Mouse (Mus musculus) megakaryocyte-erythroid progenitor cell, adult 5-6 weeks (primary cell): ENCODE results near the gene Smarca2. TPM values are rescaled to one million over a fixed set of nuclear protein-coding genes. Genes with fewer than 3 reads are reported as not detected.
"Not testable (repeated sequence)": the region's sequence is repeated elsewhere in the genome, so short reads cannot be mapped to it uniquely, and the experiment has no call there.

ENCODE experiments used
- ATAC-seq: replicated peaks from 2 replicates; pipeline ENCODE4 v1.8.0; 2016; ENCODE audit warnings: mild to moderate bottlenecking, inconsistent platforms; ENCODE audit not compliant: severe bottlenecking, poor library complexity, low FRiP score, low TSS enrichment
- total RNA-seq, 2 experiments: library from RNA; stranded (forward) in 1 of 2; stranded (reverse) in 1 of 2; fragments of 200-1000, 215-1000 nt in 1 of 2; fragments of >200 nt in 1 of 2; fragmentation: Nextera tagmentation in 1 of 2; gene quantifications; 2 replicates each; pipeline ENCODE4 v1.2.3; 2014 to 2017

Smarca2 gene
- total RNA-seq, 2 experiments from 2014 or later: 37.5 to 38.6 TPM

- no peak for ATAC-seq
These were observed 129.9 kb downstream of the Smarca2 start for GRCm38 (mm10) chr19:26734704-26735109.

GRCm38 (mm10) chr19:26745021-26745420 lies 140.2 kb downstream of the Smarca2 start:
- not testable (repeated sequence) for ATAC-seq

GRCm38 (mm10) chr19:26745567-26745966 lies 140.7 kb downstream of the Smarca2 start:
- no peak for ATAC-seq

GRCm38 (mm10) chr19:26746290-26746689 lies 141.4 kb downstream of the Smarca2 start:
- no peak for ATAC-seq

GRCm38 (mm10) chr19:26746709-26747467 lies 142.0 kb downstream of the Smarca2 start:
- ATAC-seq: no peak

DNA sequence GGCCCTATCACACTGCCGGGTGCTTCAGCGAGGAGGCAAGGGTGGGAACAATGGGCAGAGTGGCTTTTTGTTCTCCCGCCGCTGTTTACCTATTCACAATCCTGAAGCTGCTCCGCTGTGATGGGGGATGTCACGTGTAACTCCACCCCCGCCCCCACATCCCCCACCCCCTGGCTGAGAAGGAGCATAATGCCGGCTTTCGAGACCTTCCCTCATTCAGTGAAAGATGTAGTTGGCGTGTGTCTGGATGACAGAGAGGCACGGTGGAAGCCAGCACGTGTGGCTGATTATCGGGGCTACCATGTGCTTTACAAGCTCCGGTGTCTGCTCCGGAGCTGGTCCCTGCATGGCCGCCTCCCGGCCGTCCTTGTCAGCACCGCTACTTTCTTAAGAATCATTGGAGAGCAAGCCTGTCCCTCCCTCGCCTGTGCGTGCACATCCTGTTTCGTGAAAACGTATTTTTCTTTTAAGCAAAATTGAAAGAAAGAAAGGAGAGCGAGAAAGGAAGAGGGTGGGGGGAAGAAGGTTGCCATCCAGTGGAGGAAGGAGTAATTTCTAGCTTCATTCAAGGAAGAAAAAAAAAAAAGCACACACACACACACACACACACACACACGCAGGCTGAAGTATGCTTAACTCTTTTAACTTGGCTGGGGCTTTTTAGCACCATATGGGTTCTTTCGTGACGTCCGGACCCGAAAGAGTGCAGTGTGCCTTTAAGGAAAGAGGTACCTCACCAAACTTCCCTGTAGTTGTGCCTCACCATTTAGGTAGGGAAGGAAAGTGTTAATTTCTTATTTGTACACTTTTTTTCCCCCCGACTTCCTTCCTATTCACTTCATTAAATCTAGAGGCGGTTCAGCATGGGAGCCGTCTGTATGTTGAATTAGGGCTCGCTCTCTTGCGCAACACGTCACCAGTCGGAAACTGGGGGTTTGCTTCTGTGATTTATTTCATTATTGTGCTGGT lies 143.0 kb downstream of the Smarca2 start:
- ATAC-seq: peak; percentile 94

DNA sequence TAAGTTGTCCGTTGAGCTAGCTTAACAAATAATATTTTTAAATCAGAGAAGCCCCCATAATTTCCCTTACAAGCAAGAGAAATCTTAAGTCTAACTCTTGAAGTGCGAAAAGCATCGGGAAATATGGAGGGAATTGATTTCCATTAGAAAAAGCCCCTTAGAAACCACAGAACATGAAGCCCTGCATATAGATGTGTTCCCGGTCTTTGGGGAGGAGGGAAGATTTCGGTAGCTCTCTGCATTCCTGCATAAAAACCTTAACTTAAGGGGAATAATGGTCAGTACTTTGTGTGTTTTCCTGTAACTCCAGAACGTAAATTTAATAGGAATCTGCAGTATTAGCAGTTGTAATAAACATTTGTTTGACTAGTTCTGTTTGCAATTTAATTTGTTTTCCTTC lies 143.8 kb downstream of the Smarca2 start:
- no peak for ATAC-seq

- ATAC-seq: no peak
These were observed 144.7 kb downstream of the Smarca2 start for GRCm38 (mm10) chr19:26749427-26750137.

GRCm38 (mm10) chr19:26752611-26753163 lies 147.8 kb downstream of the Smarca2 start:
- no peak for ATAC-seq

- ATAC-seq: no peak
These were observed 148.5 kb downstream of the Smarca2 start for GRCm38 (mm10) chr19:26753266-26753872.

DNA sequence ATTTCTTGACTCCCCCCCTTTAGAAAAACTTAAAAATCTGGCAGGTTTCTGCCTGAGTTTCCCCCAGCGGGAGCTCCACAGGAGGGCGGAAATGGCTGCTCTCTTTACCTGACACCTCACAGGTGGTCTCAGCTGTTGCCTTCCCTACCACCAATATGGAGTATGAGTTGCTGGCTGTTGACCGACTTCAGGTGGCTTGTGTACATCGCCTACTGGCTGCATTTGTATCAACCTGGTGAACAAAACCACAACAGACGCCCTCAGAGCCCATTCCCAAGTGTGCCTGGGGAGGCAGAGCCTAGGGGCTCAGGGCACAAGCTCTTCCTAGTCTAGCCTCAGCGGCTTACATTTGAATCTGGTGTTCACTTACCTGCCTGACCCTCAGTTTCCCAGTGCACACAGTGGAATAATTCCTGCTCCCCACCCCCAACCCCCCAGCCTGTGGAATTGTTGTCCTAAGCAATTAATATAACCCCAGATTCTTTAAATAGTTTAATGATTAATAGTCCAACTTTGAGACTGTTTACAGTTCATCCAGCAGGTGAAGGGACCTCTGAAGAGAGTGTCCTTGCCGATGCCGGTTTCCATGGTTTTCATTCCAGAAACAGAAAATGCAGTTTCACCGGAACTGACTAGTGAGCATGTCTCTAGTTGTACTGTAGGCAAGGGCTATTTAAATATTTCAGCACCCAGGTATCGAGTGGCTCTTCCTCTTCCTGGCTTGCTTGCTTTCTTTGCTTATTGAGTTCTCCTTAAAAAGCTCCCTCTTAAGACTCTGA lies 149.4 kb downstream of the Smarca2 start:
- no peak for ATAC-seq

DNA sequence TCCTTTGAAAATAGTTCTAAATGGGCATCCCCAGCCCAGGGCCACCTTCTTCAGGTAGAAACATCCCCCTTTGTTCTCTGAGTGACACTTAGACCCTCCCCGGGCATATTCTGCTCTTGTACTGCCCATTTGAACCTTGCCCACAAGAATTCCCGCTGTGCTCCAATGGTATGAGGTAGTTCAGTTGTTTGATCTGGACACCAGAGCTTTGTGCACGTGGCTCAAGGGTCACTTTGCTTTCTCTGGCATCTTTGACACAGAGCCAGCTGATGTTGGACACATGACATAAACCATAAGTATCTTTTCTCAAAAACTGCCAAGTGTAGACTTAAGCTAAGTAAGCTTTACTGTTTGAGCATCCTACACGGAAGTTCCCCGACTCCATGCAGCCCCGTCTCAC lies 151.1 kb downstream of the Smarca2 start:
- ATAC-seq: no peak

- ATAC-seq: no peak
These were observed 151.5 kb downstream of the Smarca2 start for GRCm38 (mm10) chr19:26756399-26756798.

GRCm38 (mm10) chr19:26758156-26758555 lies 153.3 kb downstream of the Smarca2 start:
- ATAC-seq: no peak

GRCm38 (mm10) chr19:26758620-26759019 lies 153.8 kb downstream of the Smarca2 start:
- no peak for ATAC-seq

- ATAC-seq: no peak
These were observed 154.4 kb downstream of the Smarca2 start for GRCm38 (mm10) chr19:26759295-26759694.

- ATAC-seq: no peak
These were observed 156.4 kb downstream of the Smarca2 start for GRCm38 (mm10) chr19:26761257-26761656.

GRCm38 (mm10) chr19:26765483-26765882 lies 160.6 kb downstream of the Smarca2 start:
- ATAC-seq: no peak
